Mouse (Mus musculus): ENCODE measurements around the gene Sec31a. TPM values are rescaled to one million over a fixed set of nuclear protein-coding genes. Genes with fewer than 3 reads are reported as not detected.

Gene Sec31a
- polyA plus RNA-seq, 1 experiment from 2014 or later: 117 TPM

- WGBS: 92% methylated on average over 18 of the region's 18 CpGs
- Histone ChIP-seq H3K27ac (ENCODE audit: low read depth, low read length) (no peak overlapping the region), H3K4me1 (replicated peaks; ENCODE audit: control insufficient read depth, insufficient read depth, low read length) (no peaks in the 10 kb centered on the region), H3K36me3 (ENCODE audit: control insufficient read depth, insufficient read depth, low read length) (no peaks in the 10 kb centered on the region), H3K27me3 (ENCODE audit: control insufficient read depth, insufficient read depth, low read length) (no peaks in the 10 kb centered on the region), H3K9ac (ENCODE audit: low read length) (no peak overlapping the region), H3K4me3 (ENCODE audit: low read depth, low read length) (no peak overlapping the region), H3K9me3 (ENCODE audit: control insufficient read depth, low read length) (no peaks in the 10 kb centered on the region), H3K4me2 (ENCODE audit: low read depth, low read length, severe bottlenecking) (no peak overlapping the region)
- ATAC-seq (replicated peaks; ENCODE audit: low FRiP score) (no peak), DNase-seq (ENCODE audit: low spot score) (no peak)
Measured at GRCm38 (mm10) chr5:100317010-100317409, 99.0 kb downstream of the Sec31a start.

- no peak for DNase-seq (ENCODE audit: low spot score)
- H3K4me1 ChIP-seq (replicated peaks; ENCODE audit: control insufficient read depth, insufficient read depth, low read length): no peaks in the 10 kb centered on the region
- no peak for ATAC-seq (replicated peaks; ENCODE audit: low FRiP score)
- H3K36me3 ChIP-seq (ENCODE audit: control insufficient read depth, insufficient read depth, low read length): no peaks in the 10 kb centered on the region
- H3K4me2 ChIP-seq (ENCODE audit: low read depth, low read length, severe bottlenecking): no peak overlapping the region
- 46% methylated on average over 3 of the region's 3 CpGs for WGBS
- H3K9ac ChIP-seq (ENCODE audit: low read length): no peak overlapping the region
- H3K27ac ChIP-seq (ENCODE audit: low read depth, low read length): no peak overlapping the region
- no peaks in the 10 kb centered on the region for H3K27me3 ChIP-seq (ENCODE audit: control insufficient read depth, insufficient read depth, low read length)
- no peaks in the 10 kb centered on the region for H3K9me3 ChIP-seq (ENCODE audit: control insufficient read depth, low read length)
- no peak overlapping the region for H3K4me3 ChIP-seq (ENCODE audit: low read depth, low read length)
Measured at GRCm38 (mm10) chr5:100315646-100316045, 100.4 kb downstream of the Sec31a start.

- DNase-seq (ENCODE audit: low spot score) (no peak), ATAC-seq (replicated peaks; ENCODE audit: low FRiP score) (no peak)
- H3K9me3 ChIP-seq (ENCODE audit: control insufficient read depth, low read length): no peaks in the 10 kb centered on the region
- no peak overlapping the region for H3K27ac ChIP-seq (ENCODE audit: low read depth, low read length)
- no peak overlapping the region for H3K4me3 ChIP-seq (ENCODE audit: low read depth, low read length)
- H3K36me3 ChIP-seq (ENCODE audit: control insufficient read depth, insufficient read depth, low read length): no peaks in the 10 kb centered on the region
- H3K9ac ChIP-seq (ENCODE audit: low read length): no peak overlapping the region
- no peaks in the 10 kb centered on the region for H3K4me1 ChIP-seq (replicated peaks; ENCODE audit: control insufficient read depth, insufficient read depth, low read length)
- WGBS: 89% methylated on average over 5 of the region's 5 CpGs
- no peaks in the 10 kb centered on the region for H3K27me3 ChIP-seq (ENCODE audit: control insufficient read depth, insufficient read depth, low read length)
- H3K4me2 ChIP-seq (ENCODE audit: low read depth, low read length, severe bottlenecking): no peak overlapping the region
Measured at GRCm38 (mm10) chr5:100312391-100312790, 103.6 kb downstream of the Sec31a start.

Other genes with a start within 250 kb of the Sec31a start
- 18.5 and 22.0 TPM in 2 replicates for gene Lin54, start 84.4 kb upstream of the Sec31a start, polyA plus RNA-seq (2014; fragmentation: Nextera tagmentation; extraction: Ambion mirVana)
- 227 and 231 TPM in 2 replicates for gene Cops4, start 102.1 kb upstream of the Sec31a start, polyA plus RNA-seq (2014; fragmentation: Nextera tagmentation; extraction: Ambion mirVana)
- 1.3 and 1.4 TPM in 2 replicates for gene Plac8, start 156.0 kb upstream of the Sec31a start, polyA plus RNA-seq (2014; fragmentation: Nextera tagmentation; extraction: Ambion mirVana)